Mouse (Mus musculus): ENCODE data around the gene Fam169b. TPM values are rescaled to one million over a fixed set of nuclear protein-coding genes. Genes with fewer than 3 reads are reported as not detected.

Gene Fam169b
- total RNA-seq, 2 experiments from 2014 or later: 0.24 TPM; not detected in 1

- DNase-seq: peak; percentile 32
Observed at GRCm38 (mm10) chr7:68320078-68320810, 46.6 kb downstream of the Fam169b start.

DNA sequence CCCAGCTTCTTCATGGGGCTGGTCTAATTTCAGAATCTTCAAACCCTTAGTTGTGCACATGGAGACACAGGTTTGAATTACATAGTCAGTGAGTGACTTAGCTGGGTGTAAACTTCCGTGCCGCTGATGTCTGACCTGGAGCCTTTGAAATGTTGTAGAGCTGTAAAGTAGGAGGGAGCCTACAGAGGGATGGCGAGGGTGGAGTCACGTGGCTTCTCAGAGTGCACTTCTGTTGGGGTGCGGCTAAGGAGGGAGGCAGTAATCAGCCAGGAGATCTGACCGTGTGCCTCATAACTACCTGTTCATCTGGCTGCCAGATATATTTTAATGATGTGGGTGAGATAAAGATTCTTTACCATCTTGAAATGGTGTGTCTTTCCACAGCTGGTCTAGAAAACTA lies 49.4 kb downstream of the Fam169b start:
- no peak for DNase-seq

DNA sequence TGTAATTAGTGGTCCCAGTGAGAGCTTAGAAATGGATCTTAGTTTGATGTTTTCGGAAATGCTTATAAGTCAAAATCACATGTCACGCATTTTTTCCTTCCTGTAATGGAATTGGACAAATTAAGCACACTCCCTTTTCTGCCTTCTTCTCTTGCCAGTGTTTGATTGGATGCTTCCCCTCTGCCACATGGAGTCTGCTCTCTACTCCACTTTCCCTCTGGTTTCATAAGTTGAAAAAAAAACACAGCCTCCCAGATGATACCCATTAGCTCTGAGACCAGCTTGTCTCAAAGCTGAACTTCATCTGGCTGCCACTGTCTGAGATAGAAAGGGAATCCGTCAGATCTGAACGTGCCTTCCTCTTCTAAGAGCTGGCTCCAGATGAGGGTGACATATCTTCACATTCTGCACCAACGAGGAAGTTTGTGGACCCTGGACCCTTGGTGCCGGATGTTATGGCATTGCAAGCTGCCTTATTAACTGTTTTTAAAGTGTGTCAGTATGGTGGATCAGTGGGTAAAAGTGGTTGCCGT lies 52.6 kb downstream of the Fam169b start:
- no peak for DNase-seq

DNA sequence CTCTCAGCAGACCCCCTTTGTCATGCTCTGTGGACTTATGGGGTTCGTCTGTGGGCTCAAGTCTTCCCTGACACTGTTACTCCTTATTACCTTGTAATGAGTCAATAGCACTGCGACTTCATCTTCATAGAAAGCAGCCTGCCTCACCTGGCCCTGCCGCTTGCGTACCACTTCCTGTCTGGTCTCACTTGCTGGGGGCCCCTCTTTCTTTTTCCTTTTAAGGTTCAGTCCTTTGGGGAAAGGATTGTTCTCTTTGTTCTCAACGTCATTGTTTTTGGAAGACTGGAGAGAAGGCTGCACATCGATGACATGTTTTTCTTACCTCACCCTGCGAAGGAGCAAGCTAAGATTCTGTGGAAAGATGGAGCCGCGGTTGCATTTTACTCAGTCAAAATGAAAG lies 55.4 kb downstream of the Fam169b start:
- DNase-seq: no peak

DNA sequence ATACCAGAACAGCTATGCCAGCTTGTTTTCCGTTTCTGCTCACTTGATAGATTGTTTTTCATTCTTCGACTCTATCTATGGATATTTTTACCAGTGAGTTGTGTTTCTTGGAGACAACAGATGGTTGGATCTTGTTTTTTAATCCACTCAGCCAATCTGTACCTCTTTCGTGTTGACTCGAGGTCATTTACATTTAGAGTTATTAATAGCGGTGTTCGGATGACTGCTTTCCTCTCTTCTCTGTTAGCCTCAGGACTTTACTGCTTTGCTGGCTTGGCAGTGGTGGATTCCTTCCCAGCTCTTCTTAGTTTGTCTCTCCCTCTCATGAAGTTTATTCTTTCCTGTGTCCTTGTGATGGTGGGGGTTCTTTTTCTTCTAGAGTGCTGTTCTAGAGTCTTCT lies 59.2 kb downstream of the Fam169b start:
- no peak for DNase-seq

DNA sequence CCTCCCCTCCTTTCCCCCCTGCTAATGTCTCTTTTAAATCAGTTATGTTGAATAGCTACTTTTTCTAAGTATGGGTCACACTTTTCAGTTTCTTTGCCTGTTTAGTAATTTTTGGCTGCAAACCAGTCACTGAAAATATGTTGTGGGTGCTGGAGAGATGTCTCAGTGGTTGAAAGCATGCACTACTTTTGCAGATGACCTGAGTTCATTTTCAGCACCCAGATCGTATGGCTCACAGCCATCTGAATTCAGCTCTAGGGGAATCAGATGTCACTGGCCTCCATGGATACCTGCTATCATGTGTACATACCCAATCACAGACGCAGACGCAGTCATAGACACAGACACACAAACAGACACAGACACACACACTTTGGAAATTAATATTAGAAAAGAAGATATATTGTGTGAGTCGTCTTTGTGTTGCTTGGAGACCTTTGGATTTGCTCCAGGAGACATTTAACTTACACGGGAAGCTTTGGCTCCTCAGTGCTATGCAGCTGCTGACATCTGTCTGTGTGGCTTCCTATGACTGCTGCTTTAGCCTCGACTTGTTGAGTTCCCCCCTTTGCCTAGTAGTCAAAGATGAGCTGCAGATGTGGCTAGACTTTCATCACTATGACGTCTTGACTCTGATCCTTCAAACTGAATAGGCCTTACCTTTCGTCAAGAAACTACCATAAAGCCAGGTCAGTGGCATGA lies 63.6 kb downstream of the Fam169b start:
- no peak for DNase-seq

DNA sequence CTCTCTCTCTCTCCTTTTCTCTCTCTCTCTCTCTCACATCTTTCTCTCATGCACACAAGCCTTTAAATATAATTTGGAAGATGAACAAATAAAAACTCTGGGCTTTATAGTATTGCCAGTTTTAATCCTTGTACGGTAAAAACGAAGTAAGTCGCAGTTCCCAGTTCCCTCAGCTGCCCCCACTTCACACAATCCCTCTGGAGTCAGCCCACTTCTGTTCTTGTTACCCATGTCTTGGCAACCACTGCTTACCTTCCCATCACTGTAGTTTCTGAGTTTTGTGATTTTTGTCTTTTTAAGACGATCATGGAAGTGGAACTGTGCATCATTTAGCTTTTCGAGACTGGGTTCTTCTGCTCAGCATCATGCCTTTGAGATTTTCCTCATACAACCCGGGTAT lies 65.0 kb downstream of the Fam169b start:
- DNase-seq: no peak

DNA sequence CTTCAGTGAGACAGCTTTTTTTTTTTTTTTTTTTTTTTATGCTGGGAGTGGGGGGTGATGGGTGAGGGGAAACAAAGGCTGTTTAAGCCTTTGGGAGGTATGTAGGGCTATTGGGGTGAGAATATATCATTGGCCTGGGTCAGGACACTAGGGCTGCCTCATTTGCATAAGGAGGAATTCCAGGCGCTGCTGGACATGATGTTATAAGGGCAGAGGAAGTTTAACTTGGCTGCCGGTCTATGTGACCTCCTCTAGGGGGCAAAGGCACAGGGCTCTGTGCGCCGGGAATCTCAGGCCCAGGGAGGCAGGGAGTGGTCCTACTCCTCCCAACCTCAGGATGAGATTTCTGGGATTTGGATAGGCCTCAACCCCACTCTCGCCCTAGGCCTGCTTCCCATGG lies 70.9 kb downstream of the Fam169b start:
- no peak for DNase-seq

DNA sequence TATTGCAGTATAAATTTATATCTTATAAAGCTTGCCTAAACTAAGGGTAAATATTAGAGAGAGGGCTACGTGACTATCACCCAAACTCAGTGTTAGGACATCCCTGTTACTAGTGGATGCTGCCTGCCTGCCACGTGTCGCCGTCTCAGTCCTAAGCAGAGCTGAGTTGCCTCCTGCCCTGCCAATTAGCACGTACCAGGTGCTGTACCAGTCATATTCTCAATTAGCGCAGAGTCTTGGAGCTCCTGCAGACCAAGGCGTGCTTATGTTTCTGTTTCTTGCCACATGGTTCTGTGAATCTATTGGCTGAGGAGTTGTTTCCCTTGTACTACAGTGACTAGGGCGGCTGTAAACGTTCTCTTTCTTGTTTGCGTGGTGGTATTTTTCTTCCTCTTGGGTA lies 72.3 kb downstream of the Fam169b start:
- no peak for DNase-seq

DNA sequence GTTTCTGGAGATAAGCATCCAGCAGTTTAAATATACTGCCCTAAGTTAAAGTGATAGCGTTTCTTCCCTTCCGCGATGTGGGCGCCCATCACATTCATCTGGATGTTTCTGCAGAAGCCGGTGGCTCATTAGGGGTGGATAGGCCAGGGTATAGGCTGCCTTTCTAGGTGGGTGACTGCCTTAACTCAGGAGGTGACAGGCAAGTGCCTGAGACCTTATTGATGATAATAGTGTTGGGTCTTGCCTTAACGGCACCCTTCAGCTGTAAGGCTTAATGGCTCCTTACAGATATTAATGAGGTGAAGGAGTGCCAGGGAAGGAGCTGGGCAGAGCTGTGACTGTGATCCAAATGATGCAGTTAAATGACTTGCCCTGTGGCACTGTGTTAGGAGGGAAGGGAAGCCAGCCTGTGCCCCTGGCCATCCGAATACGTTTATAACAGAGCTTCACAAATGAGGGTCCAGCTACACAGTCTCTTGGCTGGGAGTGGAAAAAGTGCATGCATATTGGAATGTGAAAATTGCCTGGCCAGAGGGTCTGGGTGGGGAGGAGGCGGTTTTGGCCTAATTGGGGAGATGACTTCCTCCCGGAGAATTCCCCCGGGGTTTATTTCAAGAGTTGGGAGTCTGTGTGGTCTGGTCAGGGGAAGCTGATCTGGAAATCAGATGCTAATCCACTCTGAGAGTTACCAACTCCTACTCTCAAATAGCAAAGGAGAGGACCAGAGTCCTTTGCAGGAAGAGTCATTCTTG lies 81.9 kb downstream of the Fam169b start:
- DNase-seq: no peak

DNA sequence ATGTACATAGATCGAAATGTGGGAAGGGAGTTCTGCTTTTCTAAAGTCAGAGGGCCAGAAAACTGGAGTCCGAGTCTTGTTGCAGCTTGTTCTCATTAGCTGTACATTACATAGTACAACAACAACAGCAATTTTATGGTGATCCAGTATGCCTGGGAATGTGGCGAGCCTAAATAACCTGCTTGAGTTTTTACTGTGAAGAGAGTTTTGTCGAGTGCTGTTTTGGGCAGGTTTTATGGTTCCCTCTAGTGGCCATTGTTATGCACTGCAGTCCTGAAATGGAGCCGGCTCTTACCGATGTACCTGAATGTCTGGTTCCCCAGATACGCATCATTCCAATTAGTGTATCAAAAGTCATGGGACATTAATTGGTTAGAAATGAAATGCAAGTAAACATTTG lies 83.8 kb downstream of the Fam169b start:
- peak; percentile 65 for DNase-seq

DNA sequence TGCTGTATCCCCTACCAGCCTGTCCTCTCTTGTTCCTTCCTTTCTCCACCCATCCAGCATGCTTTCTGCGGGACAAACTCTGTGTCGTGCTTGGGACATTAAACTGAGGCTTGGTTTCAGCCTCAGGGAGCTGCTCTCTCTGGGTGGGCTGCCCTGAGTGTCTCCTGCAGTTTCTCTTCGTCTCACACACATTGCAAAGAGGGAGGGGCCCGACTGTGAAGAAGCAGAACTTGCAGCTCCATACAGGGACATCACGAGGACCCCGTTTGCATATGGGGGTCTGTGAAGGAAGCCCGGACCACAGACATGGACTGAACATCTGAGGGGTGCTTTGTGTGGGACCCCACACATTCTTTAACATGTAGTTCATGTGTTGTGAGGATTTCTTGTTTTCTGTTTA lies 89.0 kb downstream of the Fam169b start:
- DNase-seq: no peak

GRCm38 (mm10) chr7:68365711-68366110 lies 92.1 kb downstream of the Fam169b start:
- peak; percentile 69 for DNase-seq

GRCm38 (mm10) chr7:68368948-68369347 lies 95.3 kb downstream of the Fam169b start:
- DNase-seq: no peak

DNA sequence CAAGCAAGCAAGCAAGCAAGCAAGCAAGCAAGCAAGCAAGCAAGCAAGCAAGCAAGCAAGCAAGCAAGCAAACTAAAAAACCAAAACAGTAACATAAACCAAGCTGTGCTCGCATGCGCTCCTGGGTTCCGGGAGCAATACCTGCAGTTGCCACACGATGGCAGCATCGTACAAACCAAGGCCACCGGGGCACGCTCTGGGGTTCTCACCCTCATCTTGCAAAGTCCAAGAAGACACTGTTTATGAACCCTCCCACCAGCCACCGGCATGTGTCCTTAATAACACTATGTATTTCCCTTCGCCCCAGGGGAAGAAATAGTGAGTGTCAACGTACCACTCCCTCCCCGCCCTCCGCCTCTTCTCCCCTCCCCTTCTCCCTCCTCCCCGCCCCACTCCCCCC lies 96.1 kb downstream of the Fam169b start:
- peak; percentile 85 for DNase-seq

- DNase-seq: peak; percentile 76
Observed at GRCm38 (mm10) chr7:68374109-68374857, 100.6 kb downstream of the Fam169b start.

- no peak for DNase-seq
Observed at GRCm38 (mm10) chr7:68382187-68382586, 108.5 kb downstream of the Fam169b start.

GRCm38 (mm10) chr7:68386767-68387166 lies 113.1 kb downstream of the Fam169b start:
- DNase-seq: no peak

- no peak for DNase-seq
Observed at GRCm38 (mm10) chr7:68395707-68396333, 122.2 kb downstream of the Fam169b start.

DNA sequence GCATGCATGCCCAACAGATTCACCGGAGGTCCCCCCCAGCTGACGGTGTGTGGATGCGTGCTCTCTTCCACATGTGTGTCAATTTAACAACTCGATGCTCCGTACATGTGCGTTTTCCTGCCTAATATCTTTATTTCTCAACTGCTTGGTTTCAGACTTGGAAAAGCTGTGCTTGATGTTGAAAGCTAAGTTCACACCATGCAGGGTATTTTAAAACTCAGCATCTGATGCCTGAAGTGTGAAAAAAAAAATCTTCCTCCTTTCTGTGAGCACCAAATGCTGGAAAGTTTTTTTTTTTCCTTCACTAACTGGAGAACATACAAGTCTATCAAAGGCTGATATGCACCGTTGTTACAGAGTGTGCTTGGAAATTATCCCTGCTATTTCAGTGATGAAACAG lies 126.9 kb downstream of the Fam169b start:
- no peak for DNase-seq

- DNase-seq: no peak
Observed at GRCm38 (mm10) chr7:68408611-68409010, 135.0 kb downstream of the Fam169b start.

Data from heart, postnatal 4 days (tissue).